Mouse (Mus musculus) embryo, embryonic 9.5 days (tissue): Measurements from ENCODE around the gene Slc12a1.

Experiments used
- DNase-seq: peaks from one replicate; pipeline ENCODE4 v3.0.0-alpha.2; 2017; ENCODE audit errors: extremely low spot score

Gene Slc12a1

DNA sequence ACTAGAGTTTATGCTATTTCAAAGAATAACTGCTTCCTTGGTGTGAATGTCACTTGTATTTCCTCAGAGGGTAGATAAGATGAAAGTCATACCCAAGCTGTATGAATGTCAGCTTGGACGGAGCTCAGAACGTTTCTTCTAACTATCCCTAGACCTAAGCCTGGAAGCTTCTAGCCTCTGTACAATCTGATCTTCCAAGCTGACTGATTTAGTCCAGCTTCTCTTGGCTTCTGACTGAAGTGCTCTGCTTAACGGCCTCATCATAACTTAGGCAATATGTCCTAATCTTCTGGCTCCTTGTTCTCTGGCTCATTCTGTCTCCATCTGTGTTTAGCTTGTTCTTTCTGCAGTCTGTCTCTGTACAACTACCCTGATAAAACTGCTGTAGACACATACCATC lies 102.3 kb downstream of the Slc12a1 start:
- DNase-seq, result no peak

DNA sequence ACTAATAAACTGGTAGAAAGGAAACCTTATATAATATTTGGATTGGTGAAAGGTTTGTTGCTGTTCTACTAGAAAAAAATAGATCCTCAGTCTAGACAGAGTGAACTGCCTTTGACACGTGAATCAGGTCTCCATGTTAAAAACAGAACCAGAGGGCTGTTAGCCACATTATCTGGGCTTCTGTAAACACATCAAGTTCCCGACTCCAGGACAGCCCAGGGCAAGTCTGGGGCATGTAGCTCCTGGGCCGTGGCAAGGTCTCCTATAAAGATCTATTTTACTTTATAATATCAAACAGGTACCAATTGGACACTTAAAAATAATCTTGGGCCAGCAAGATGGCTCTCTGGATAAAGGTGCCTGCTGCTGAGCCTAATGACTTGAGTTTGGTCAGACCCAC lies 103.6 kb downstream of the Slc12a1 start:
- no peak for DNase-seq

DNA sequence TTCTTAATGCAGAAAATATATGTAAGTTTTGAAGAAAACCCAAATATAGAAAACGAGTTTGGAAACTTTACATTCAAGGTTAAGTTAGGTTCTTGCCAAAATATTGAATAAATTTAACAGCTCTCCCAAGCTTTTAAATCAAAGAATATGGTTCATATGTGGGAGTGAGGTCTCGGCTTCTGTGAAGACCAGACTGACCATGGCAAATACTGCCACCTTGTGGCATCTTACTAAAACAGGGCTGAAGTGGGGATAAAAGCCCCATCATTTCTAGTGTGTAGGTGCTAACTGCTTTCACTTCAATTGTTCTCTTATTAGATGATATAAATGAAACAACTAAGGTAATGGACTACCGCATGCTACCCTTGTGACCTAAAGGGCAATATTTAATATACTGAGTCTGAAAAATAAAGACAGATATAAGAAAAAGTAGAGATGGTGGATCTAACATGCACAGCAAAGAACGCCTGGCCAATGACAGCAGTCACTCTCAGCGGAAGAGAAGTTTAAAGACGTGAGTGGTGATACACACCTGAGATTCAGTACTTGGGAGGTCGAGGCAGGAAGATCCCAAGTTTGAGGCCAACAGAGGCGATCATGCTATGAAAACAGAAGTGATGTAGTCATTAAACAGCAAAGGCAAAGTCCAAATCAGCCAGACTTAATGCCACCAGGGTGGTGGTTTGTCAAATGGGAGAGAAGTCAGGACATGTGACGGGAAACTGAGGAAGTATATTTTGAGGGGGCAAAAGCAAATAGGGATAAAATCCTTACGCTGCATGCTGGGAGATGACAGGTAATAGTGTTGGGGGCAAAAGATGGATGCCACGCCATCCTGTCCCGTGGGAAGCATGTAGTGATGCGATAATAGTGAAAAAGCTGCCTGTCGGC lies 107.2 kb downstream of the Slc12a1 start:
- peak; percentile 25 for DNase-seq

DNA sequence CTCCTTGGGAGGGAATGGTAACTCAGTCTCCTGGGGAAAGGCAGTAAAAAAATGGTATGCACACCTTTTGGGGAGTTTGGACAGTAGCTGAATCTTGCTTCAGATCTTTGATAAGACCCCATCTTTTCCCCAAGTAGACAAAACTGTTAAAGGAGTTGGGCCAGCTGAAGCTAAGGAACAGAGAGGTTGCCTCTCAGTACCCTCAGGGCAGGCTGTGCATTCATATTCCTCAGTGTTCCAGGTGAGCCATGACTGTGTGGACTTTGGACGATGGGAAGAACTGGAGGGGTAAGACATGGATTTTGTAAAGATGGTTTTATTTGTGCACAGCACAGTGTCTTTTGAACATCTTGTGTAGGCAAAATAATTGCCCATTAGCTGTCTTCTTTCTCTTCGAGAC lies 108.0 kb downstream of the Slc12a1 start:
- DNase-seq, result no peak

DNA sequence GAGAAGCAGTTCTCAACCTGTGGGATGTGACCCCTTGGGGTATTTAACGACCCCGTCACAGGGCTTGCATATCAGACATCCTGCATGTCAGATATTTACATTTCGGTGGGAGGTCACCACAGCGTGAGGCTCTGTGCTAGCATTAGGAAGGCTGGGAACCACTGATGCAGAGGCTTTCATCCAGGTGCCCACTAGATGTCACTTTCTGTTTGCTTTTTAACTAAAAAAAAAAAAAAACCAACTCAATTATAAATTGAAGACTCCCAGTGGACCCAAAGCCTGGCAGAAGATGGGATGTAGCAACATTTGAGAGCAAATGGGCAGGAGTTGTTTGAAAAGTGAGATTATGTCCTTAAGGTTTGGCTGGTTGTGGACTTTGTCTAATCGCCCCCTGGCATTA lies 110.8 kb downstream of the Slc12a1 start:
- DNase-seq, result peak; percentile 36

DNA sequence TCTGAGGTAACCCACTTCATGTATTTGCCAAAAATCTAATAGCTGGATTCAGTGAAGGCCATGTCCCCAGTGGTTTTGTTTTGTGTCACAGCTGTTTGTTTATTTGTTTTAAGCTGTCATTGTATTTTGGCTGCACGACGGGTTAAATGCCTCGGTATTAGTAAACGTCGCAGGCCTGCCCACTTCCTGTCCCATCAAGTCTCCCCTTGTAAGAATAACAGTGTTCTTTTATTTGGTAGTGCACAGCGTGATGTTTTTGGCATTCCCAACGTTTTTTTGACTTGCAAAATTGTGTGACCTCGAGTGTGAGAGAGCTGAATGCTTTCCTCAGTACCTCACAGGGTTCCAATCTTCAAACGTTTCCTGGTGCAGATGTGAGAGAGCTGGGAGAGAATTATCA lies 111.4 kb downstream of the Slc12a1 start:
- DNase-seq, result no peak

DNA sequence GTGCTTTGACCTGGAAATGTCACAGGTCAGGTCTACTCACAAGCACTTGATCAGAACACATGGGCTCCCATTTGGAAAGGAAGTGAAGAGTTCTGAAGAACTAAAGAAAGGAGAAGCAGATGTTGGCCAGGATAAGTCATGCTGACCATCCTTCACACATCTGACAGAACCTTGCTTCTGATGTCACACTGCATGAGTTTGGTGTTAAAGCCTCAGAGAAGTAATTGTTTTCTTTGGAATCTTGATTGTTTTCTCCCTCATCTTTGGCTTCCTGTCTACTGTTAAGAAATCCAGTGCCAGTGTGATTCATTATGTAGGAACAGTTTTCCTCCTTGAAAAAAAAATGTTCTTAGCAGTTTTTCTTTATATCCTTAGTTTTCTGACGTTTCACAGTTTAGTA lies 116.6 kb downstream of the Slc12a1 start:
- no peak for DNase-seq

DNA sequence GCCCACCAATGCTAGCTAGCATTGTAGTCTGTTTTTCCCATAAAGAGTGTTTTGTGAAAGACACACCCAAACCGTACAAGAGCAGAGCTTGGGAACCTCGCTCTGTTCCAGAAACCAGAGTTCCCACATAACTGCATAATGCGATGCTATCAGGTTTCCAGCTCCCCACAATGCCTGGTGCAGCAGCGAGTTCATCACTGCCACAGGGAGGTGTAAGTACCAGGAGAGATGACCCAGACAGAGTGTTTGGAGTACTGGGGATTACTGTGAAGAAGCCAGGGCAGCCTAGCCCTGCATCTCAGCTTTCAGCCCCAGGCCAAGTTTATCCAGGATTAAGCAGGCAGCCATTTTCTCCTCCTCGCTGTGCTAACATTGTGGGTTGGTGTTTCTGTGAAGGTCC lies 123.3 kb downstream of the Slc12a1 start:
- peak; percentile 14 for DNase-seq

DNA sequence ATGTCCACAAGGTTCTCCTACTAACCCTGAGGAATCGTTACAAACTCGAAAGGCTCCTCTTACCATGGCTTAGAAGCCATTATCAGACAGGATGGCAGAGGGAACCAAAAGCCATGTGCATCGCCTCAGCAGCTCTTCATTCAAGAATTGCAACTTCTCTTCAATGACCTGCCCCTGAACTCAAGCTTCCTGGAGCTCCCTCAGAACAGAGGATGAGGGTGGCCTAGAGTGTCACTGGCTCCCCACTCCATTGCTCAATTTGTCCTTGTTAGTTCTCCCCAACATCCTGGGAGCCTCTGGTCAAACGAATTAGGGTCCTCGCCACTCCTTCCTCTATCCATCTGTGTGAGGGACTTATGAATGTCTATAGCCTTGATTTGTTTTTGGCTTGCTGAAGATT lies 124.4 kb downstream of the Slc12a1 start:
- DNase-seq, result no peak

DNA sequence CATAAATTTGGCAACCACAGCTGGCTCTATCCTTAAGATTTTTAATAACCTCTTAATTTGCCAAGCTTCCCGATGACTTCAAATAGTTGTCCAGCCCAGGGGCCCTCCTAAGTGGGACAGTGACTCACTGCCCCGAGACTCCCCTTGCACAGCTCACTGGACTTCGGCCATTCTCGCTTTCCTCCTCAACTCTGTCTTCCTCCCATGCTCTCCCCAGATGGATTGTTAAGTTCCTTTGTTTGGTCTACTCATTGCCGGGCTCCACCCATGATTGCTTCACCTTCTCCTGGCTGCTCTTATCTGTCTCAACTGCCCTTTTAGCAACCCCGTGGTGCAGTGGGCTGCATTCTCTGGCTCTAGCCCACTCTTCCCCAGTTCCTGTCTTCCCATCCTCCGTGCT lies 126.2 kb downstream of the Slc12a1 start:
- DNase-seq, result no peak
